Comparison of ENCODE assay signal across 8 mouse cellular contexts in the genomic region with DNA sequence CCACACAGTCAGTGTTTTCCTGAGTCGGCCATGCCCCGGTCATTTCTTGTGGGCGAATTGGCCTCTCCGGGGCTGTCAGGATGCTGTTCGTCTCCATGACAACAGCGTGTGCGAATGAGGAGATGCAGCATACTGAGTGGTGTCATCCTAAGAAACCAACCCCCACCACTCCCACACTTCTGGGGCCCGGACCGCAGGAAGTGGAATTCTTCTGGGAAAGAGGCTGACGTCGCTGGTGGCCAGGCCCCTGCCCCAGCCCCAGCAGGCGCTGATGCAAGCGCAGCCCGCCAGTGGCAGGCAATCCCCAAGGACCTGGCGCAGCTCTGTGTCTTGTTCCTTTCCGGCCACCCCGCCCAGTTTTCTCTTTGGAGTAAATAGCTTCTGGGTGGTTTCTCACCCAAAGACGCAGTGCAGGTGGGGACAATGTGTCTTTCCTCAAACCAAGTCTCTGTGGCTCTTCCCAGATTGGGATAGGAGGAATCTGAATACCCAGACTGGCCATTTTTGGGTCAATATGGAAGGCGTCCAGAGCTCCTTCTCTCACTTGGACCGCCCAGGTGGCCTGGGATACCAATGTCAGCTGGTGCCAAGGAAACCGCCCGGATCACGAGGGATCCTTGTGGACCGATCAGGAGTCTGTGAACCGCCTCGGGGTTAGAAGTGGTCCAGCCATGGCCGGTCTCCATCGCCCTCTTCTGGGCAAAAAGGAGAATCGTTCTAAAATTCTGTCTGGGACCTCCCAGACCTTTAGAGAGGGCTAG. TPM values are rescaled to one million over a fixed set of nuclear protein-coding genes. Genes with fewer than 3 reads are reported as not detected.
DNase-seq lines count a peak whose midpoint lies in the region; ATAC-seq and TF ChIP-seq lines count a peak whose summit lies in the region.

No protein-coding gene starts in this region.

- DNase-seq in G1E (ENCODE audit: low spot score), result peak; percentile 34
- DNase-seq in cerebellum, adult 2 months, result peak; percentile 86 to 89
- DNase-seq in forelimb bud, embryonic 11.5 days (ENCODE audit: low read depth, low spot score), result peak; percentile 79
- peak; percentile 85 for DNase-seq in heart, postnatal 4 days
- DNase-seq in layer of hippocampus, adult 18-20 months (ENCODE audit: low spot score in 2 of 2), result peak; percentile 70 to 78
- DNase-seq in liver, postnatal 0 days, result peak; percentile 74
- peak; percentile 22 to 24 for DNase-seq in thymus, adult 18-20 months

- H3K36me3 ChIP-seq in G1E (replicated peaks), result no peaks in the 10 kb centered on the region
- H3K36me3 ChIP-seq in liver, postnatal 0 days (replicated peaks; ENCODE audit: insufficient read depth, low read length), result no peaks in the 10 kb centered on the region
- no peaks in the 10 kb centered on the region for H3K36me3 ChIP-seq in neural tube, embryonic 14.5 days (ENCODE audit: control insufficient read depth, insufficient read depth, low read length)

- under 1% methylated on average over 29 of the region's 29 CpGs for WGBS in cerebellum, adult 2 months
- WGBS in liver, postnatal 0 days (ENCODE audit: insufficient replicate concordance), result under 1% methylated on average over 29 of the region's 29 CpGs
- WGBS in neural tube, embryonic 14.5 days, result under 1% methylated on average over 29 of the region's 29 CpGs

- no peak for TF ChIP-seq EP300 in liver, postnatal 0 days (IDR thresholded peaks at IDR 0.05; ENCODE audit: low read depth)

- peak overlapping the region; percentile 63 for H3K4me2 ChIP-seq in liver, postnatal 0 days (ENCODE audit: low read depth, low read length)
- peak overlapping the region; percentile 97 for H3K4me2 ChIP-seq in neural tube, embryonic 14.5 days (ENCODE audit: low read depth, low read length)

- no peak for TF ChIP-seq CTCF in G1E (IDR thresholded peaks at IDR 0.05; ENCODE audit: low read depth, low read length)
- TF ChIP-seq CTCF in cerebellum, adult 2 months (IDR thresholded peaks at IDR 0.05; ENCODE audit: borderline replicate concordance, insufficient read depth, low read depth, low read length), result peak; percentile 86
- TF ChIP-seq CTCF in liver, postnatal 0 days (IDR thresholded peaks at IDR 0.05; ENCODE audit: low read depth), result peak; percentile 81

- 0 out of 2 replicates have a peak overlapping the region, but pooled peaks have one; percentile 1 for H3K9ac ChIP-seq in liver, postnatal 0 days (replicated peaks)
- H3K9ac ChIP-seq in neural tube, embryonic 14.5 days (replicated peaks; ENCODE audit: low read depth, low read length), result peak overlapping the region; percentile 51; the same call in 1 of the 2 replicates

- H3K27me3 ChIP-seq in G1E (ENCODE audit: insufficient read depth, low read length), result peaks cover 4% of the 10 kb centered on the region; the same call in 1 of the 2 replicates
- H3K27me3 ChIP-seq in cerebellum, adult 2 months (ENCODE audit: control insufficient read depth, insufficient read depth, low read length), result no peaks in the 10 kb centered on the region
- no peaks in the 10 kb centered on the region for H3K27me3 ChIP-seq in liver, postnatal 0 days (ENCODE audit: insufficient read depth, low read length)
- no peaks in the 10 kb centered on the region for H3K27me3 ChIP-seq in neural tube, embryonic 14.5 days (ENCODE audit: control insufficient read depth, insufficient read depth, low read length)

- H3K9me3 ChIP-seq in G1E (replicated peaks), result no peaks in the 10 kb centered on the region
- H3K9me3 ChIP-seq in liver, postnatal 0 days (ENCODE audit: low read length), result no peaks in the 10 kb centered on the region
- no peaks in the 10 kb centered on the region for H3K9me3 ChIP-seq in neural tube, embryonic 14.5 days (ENCODE audit: control insufficient read depth, low read length)

- peak; percentile 22; the same call in 1 of the 2 replicates for ATAC-seq in G1E (ENCODE audit: extremely low read depth, insufficient number of reproducible peaks, low FRiP score, poor library complexity, severe bottlenecking)
- ATAC-seq in liver, postnatal 0 days, result peak; percentile 88
- peak; percentile 95 for ATAC-seq in neural tube, embryonic 14.5 days (ENCODE audit: low read depth)

- no peak for TF ChIP-seq POLR2A in cerebellum, adult 2 months (IDR thresholded peaks at IDR 0.05; ENCODE audit: borderline replicate concordance, insufficient read depth, low read length)

- peak overlapping the region; percentile 67 for H3K27ac ChIP-seq in cerebellum, adult 2 months (ENCODE audit: insufficient read depth, low read length)
- H3K27ac ChIP-seq in liver, postnatal 0 days (ENCODE audit: low read depth), result no peak overlapping the region
- H3K27ac ChIP-seq in neural tube, embryonic 14.5 days (ENCODE audit: low read depth, low read length), result peak overlapping the region; percentile 30; the same call in 1 of the 2 replicates

- H3K4me1 ChIP-seq in G1E (ENCODE audit: insufficient read depth, low read depth, low read length), result peaks cover 1% of the 10 kb centered on the region; the same call in 1 of the 2 replicates
- peaks cover 3% of the 10 kb centered on the region; the same call in 1 of the 2 replicates for H3K4me1 ChIP-seq in cerebellum, adult 2 months (ENCODE audit: control insufficient read depth, insufficient read depth, low read length)
- peaks cover 3% of the 10 kb centered on the region; the same call in 1 of the 2 replicates for H3K4me1 ChIP-seq in liver, postnatal 0 days (ENCODE audit: insufficient read depth)
- H3K4me1 ChIP-seq in neural tube, embryonic 14.5 days (ENCODE audit: control insufficient read depth, insufficient read depth, low read length), result 0 out of 2 replicates have a peak, but pooled peaks cover 4% of the 10 kb centered on the region

- H3K4me3 ChIP-seq in G1E (ENCODE audit: low read depth, low read length), result no peak overlapping the region
- peak overlapping the region; percentile 36 for H3K4me3 ChIP-seq in cerebellum, adult 2 months (replicated peaks; ENCODE audit: insufficient read depth, low read depth, low read length)
- peak overlapping the region; percentile 24 for H3K4me3 ChIP-seq in liver, postnatal 0 days (ENCODE audit: low read depth, low read length)
- peak overlapping the region; percentile 43 for H3K4me3 ChIP-seq in neural tube, embryonic 14.5 days (ENCODE audit: low read depth, low read length)

RNA-seq across cellular contexts. Expression of a gene that starts 49.2 kb away (rescaled TPM):
- total RNA-seq in G1E (2014; fragmentation: Nextera tagmentation) (not detected in 2 replicates), G1E (2017) (0.41 and 0.76 TPM in 2 replicates)
- 0.11 and 0.48 TPM in 2 replicates for polyA plus RNA-seq in G1E (2012)
- 44.3 and 49.0 TPM in 2 replicates for polyA plus RNA-seq in cerebellum, adult 2 months (2012; rRNA removed)
- total RNA-seq in heart, postnatal 4 days (2021), result 10 to 100 TPM; 59.9 to 74.1 TPM
- 100 to 1,000 TPM; 119 to 123 TPM for total RNA-seq in layer of hippocampus, adult 18-20 months (2021)
- polyA plus RNA-seq in liver, postnatal 0 days (2015; fragmentation: Nextera tagmentation; extraction: Ambion mirVana), result 19.1 and 26.9 TPM in 2 replicates
- 4.0 and 4.4 TPM in 2 replicates for polyA plus RNA-seq in neural tube, embryonic 14.5 days (2014; fragmentation: Nextera tagmentation; extraction: Ambion mirVana)

Comparison
In these comparisons a context has a peak if more than half of its experiments do, and no peak if none do; other contexts are left out.
1. ATAC-seq: peak in every context shown above with its lines; median percentile 95 in neural tube, embryonic 14.5 days; 88 in liver, postnatal 0 days; 22 in G1E.
2. DNase-seq: peak in every context shown above with its lines; median percentile 88 in cerebellum, adult 2 months; 85 in heart, postnatal 4 days; 79 in forelimb bud, embryonic 11.5 days; 74 in layer of hippocampus, adult 18-20 months; 74 in liver, postnatal 0 days; 34 in G1E; 23 in thymus, adult 18-20 months.